Mouse (Mus musculus) left cerebral cortex, postnatal 4 days (tissue): Measurements from ENCODE around the gene Csf2rb2. TPM values are rescaled to one million over a fixed set of nuclear protein-coding genes. Genes with fewer than 3 reads are reported as not detected.
"Not testable (repeated sequence)": the region's sequence is repeated elsewhere in the genome, so short reads cannot be mapped to it uniquely, and the experiment has no call there.

Experiments used
- DNase-seq: peaks from one replicate; pipeline ENCODE4 v3.0.0-alpha.2; 2022
- intact Hi-C: fragments of 180-260 bp; cut with DNase I; formaldehyde crosslinking; loops from one replicate; pipeline ENCODE4 v1.15.1; 2025
- total RNA-seq, 2 experiments: library from RNA; stranded (reverse); gene quantifications; 2 replicates each; pipeline ENCODE4 v1.2.3; 2021

Csf2rb2 gene
- total RNA-seq = under 1 TPM; 0.46 TPM

GRCm38 (mm10) chr15:78305341-78305933, at the start of gene Csf2rb2:
Gene Csf2rb2 (minus strand): TSS chr15:78305721.
- intact Hi-C loops = no loop called here

GRCm38 (mm10) chr15:78354958-78355357, 49.4 kb upstream of the Csf2rb2 start:
- intact Hi-C loops = loop anchor here (5.0 kb wide), 1 partner anchor 67 kb away; no protein-coding TSS in a partner anchor
- DNase-seq = peak; percentile 56

More at GRCm38 (mm10) chr15:78305341-78305933, at the start of gene Csf2rb2:
- DNase-seq = no peak

GRCm38 (mm10) chr15:78351586-78352165, 46.2 kb upstream of the Csf2rb2 start:
- DNase-seq = no peak
- intact Hi-C loops = no loop called here

- intact Hi-C loops = no loop called here
- no peak for DNase-seq
Measured at GRCm38 (mm10) chr15:78344567-78344966, 39.0 kb upstream of the Csf2rb2 start.

DNA sequence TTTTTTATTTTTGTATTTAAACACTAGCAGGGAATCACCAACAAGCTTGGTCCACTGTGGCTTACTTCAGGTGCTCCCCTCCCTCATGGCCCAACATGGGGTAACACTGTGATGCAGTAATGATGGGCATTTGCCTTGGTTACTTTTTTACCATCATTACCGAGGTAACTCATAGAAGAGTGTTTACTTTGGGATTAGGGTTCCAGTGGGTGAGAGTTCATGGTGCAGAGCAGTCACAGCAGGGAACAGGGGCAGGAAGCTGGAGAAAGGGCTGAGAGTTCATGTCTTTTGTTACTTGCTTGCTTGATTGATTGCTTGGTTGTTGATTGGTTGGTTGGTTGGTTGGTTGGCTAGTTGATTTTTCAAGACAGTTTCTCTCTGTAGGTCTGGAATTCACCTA, 38.2 kb upstream of the Csf2rb2 start:
- no peak for DNase-seq
- intact Hi-C loops = no loop called here

- intact Hi-C loops, DNase-seq: not testable (repeated sequence)
Measured at GRCm38 (mm10) chr15:78340919-78341318, 35.4 kb upstream of the Csf2rb2 start.

- intact Hi-C loops = not testable (repeated sequence)
- peak; percentile 59 for DNase-seq
Measured at GRCm38 (mm10) chr15:78339627-78340423, 34.3 kb upstream of the Csf2rb2 start.

DNA sequence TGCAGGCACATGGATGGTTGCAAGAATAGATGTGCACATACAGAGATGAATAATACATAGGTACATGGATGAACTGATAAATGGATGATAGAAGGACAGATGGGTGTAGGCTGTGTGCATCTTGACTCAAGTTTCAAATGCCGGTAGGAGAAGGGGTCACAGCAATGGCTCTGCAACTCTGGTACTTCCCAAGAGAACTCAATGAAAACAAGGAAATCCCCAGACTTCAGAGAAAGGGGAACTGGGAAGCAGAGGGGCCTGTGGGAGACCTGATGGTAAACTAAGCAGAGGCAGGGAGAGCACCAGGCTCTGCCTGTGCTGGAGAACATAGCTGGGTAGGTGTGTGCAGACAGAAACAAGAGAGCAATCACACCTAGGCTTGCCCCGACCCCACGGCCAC, 28.9 kb upstream of the Csf2rb2 start:
- intact Hi-C loops = no loop called here
- DNase-seq = no peak

DNA sequence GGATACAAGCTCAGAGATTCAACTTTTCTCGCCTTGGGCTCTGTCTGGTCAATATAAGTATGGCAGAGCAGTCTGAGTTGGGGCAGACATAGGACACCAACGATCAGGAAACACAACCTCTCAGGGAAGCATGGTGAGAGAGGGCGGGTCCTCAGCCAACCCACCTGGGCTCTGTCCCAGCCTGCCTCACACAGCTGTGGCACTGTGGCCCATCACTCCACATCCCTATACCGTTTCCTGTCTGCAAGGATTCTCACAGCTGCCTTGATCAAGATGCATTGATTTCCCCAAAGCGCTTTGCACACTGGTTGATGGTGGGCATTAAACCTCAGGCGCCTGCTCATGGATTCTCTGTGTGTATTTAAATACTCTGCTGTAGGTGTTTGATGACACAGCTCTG, 27.5 kb upstream of the Csf2rb2 start:
- DNase-seq = no peak
- intact Hi-C loops = no loop called here

DNA sequence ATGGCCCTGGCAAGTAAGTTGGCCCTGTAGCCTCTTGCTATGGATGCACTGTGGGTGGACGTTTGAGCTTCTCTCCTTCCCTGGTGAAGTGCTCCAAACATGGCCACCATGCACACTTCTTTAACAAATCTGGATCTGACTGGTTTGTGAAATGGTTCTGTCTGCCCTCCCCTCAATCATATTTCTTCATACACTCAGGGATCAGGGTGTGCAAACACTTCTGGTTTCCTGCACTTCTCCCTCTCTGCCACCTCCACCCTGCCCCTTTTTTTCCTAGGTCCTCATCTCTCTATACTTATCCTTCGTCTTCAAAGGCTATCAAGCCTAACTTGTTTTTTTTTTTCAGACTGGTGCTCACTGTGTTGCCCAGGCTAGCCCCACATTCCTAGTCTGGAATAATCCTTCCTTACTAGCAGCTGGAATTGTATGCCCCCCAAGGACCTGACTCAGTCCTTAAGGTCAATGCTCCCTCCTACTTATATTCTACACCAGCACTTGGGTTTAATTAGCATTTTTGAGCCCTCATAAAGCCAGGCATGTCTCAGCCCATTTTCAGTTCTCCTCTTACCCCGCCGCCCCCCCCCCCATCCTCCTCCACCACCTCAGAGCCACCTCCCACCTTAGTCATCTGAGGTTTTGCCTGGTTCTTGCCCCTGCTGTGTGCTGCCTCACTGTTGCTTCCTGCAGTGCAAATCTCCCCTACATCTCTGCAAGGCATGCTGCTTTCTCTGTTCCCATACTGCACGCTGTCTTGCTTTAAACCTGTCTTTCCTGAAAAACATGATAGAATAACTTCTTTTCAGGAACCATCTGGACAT, 26.2 kb upstream of the Csf2rb2 start:
- intact Hi-C loops = no loop called here
- DNase-seq = no peak

GRCm38 (mm10) chr15:78330706-78331105, 25.2 kb upstream of the Csf2rb2 start:
- DNase-seq = no peak
- intact Hi-C loops = no loop called here

- intact Hi-C loops, DNase-seq: not testable (repeated sequence)
Measured at GRCm38 (mm10) chr15:78329972-78330371, 24.5 kb upstream of the Csf2rb2 start.

DNA sequence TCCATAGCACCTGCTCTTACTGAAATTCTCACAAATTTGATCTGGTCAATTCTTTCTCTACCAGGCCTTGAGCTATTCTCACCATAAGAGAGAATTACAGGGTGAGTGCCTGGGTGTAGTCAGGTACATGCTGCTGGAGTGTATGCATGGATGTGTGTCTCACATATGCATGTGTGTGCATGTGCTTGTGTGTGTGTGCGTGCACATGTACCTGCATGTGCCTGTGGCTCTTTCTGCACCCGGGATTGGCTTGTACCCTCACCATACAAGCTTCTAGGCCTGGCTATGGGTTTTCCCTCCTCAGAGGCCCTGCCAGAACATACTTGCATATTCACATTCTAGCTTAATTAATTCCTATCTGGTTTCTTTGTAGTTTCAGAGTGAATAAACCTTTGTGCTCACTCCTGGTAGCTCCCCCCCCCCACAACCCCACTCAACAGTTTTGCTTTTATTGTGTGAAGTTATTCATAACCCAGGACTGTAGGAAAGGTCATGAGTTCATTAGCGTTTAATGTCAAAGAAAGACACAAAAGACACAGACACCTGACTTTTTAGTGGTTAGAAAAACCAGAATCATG, 23.1 kb upstream of the Csf2rb2 start:
- intact Hi-C loops = no loop called here
- no peak for DNase-seq

GRCm38 (mm10) chr15:78327753-78328341, 22.3 kb upstream of the Csf2rb2 start:
- intact Hi-C loops, DNase-seq: not testable (repeated sequence)

DNA sequence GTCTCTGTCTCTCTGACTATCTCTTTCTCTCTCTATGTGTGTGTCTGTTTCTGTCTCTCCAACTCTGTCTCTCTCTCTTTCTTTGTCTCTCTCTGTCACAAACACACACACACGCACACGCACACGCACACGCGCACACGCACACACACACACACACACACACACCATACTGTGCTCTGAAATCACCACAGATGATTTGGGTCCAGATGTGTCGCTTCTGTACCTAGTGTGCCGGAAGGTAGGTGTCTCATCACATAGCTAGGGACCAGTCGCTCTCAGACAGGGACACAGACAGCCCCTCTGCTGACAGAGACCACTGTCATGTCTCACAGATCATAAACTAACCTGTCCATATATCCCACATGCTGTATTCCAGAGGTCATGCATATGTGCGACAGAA, 21.2 kb upstream of the Csf2rb2 start:
- DNase-seq = no peak
- intact Hi-C loops = no loop called here

GRCm38 (mm10) chr15:78325671-78326339, 20.3 kb upstream of the Csf2rb2 start, which contains the start of gene Csf2rb:
Gene Csf2rb (plus strand): TSS chr15:78325752.
- intact Hi-C loops = no loop called here
- DNase-seq = no peak

GRCm38 (mm10) chr15:78324294-78324693, 18.8 kb upstream of the Csf2rb2 start:
- intact Hi-C loops = loop anchor here (5.0 kb wide), 1 partner anchor 67 kb away; no protein-coding TSS in a partner anchor

GRCm38 (mm10) chr15:78323366-78323765, 17.8 kb upstream of the Csf2rb2 start:
- no peak for DNase-seq
- intact Hi-C loops = loop anchor here (5.0 kb wide), 1 partner anchor 66 kb away; no protein-coding TSS in a partner anchor

More at GRCm38 (mm10) chr15:78324294-78324693, 18.8 kb upstream of the Csf2rb2 start:
- no peak for DNase-seq

GRCm38 (mm10) chr15:78320825-78321496, 15.4 kb upstream of the Csf2rb2 start:
- DNase-seq = peak; percentile 75
- intact Hi-C loops = loop anchor here (5.0 kb wide), 1 partner anchor 64 kb away; no protein-coding TSS in a partner anchor
